ENCODE assay signal across 8 mouse cellular contexts in genomic region chr10:122963463-122964240, GRCm38 (mm10).
DNase-seq lines count a peak whose midpoint lies in the region; ATAC-seq and TF ChIP-seq lines count a peak whose summit lies in the region.

No protein-coding gene starts in this region.

- no peak for ATAC-seq in megakaryocyte, adult 5-6 weeks (ENCODE audit: poor library complexity, severe bottlenecking)
- ATAC-seq in midbrain, embryonic 11.5 days (ENCODE audit: low FRiP score), result peak; percentile 54

- peak; percentile 31 to 32 for DNase-seq in cerebellum, adult 2 months
- no peak for DNase-seq in cerebellum, adult 9-11 months
- DNase-seq in kidney, adult 11 months, result peak; percentile 48
- peak; percentile 96 for DNase-seq in midbrain, embryonic 11.5 days (ENCODE audit: low spot score, missing footprints)
- no peak for DNase-seq in adrenal gland, postnatal 10 days
- DNase-seq in layer of hippocampus, adult 8-10 months (ENCODE audit: low spot score in 2 of 2), result no peak

- no peak for TF ChIP-seq CTCF in cerebellum, adult 2 months (IDR thresholded peaks at IDR 0.05; ENCODE audit: borderline replicate concordance, insufficient read depth, low read depth, low read length)

- peak overlapping the region; percentile 52 for H3K4me3 ChIP-seq in cerebellum, adult 2 months (replicated peaks; ENCODE audit: insufficient read depth, low read depth, low read length)
- peak overlapping the region; percentile 81 for H3K4me3 ChIP-seq in megakaryocyte, embryonic 14.5 days (replicated peaks)
- H3K4me3 ChIP-seq in midbrain, embryonic 11.5 days (ENCODE audit: low read depth, low read length), result peak overlapping the region; percentile 20; the same call in 1 of the 2 replicates

- WGBS in cerebellum, adult 2 months, result 10% methylated on average over 21 of the region's 21 CpGs
- 1% methylated on average over 21 of the region's 21 CpGs for WGBS in midbrain, embryonic 11.5 days

- no peaks in the 10 kb centered on the region for H3K36me3 ChIP-seq in megakaryocyte, embryonic 14.5 days (replicated peaks; ENCODE audit: low read length)
- no peaks in the 10 kb centered on the region for H3K36me3 ChIP-seq in midbrain, embryonic 11.5 days (ENCODE audit: control insufficient read depth, insufficient read depth, low read length)

- TF ChIP-seq POLR2A in cerebellum, adult 2 months (IDR thresholded peaks at IDR 0.05; ENCODE audit: borderline replicate concordance, insufficient read depth, low read length), result no peak

- H3K27me3 ChIP-seq in cerebellum, adult 2 months (ENCODE audit: control insufficient read depth, insufficient read depth, low read length), result no peaks in the 10 kb centered on the region
- H3K27me3 ChIP-seq in megakaryocyte, embryonic 14.5 days (replicated peaks), result peaks cover 43% of the 10 kb centered on the region
- no peaks in the 10 kb centered on the region for H3K27me3 ChIP-seq in midbrain, embryonic 11.5 days (ENCODE audit: control insufficient read depth, insufficient read depth, low read length)

- peak overlapping the region; percentile 59 for H3K9ac ChIP-seq in midbrain, embryonic 11.5 days (ENCODE audit: low read length)

- peaks cover 7% of the 10 kb centered on the region for H3K4me1 ChIP-seq in cerebellum, adult 2 months (ENCODE audit: control insufficient read depth, insufficient read depth, low read length)
- H3K4me1 ChIP-seq in megakaryocyte, embryonic 14.5 days, result peaks cover 22% of the 10 kb centered on the region
- H3K4me1 ChIP-seq in midbrain, embryonic 11.5 days (ENCODE audit: control insufficient read depth, insufficient read depth, low read length), result peaks cover 12% of the 10 kb centered on the region

- peaks cover 29% of the 10 kb centered on the region for H3K9me3 ChIP-seq in megakaryocyte, embryonic 14.5 days
- no peaks in the 10 kb centered on the region for H3K9me3 ChIP-seq in midbrain, embryonic 11.5 days (ENCODE audit: control insufficient read depth, low read length)

- no peak overlapping the region; the same call in 1 of the 2 replicates for H3K27ac ChIP-seq in cerebellum, adult 2 months (ENCODE audit: insufficient read depth, low read length)
- H3K27ac ChIP-seq in midbrain, embryonic 11.5 days (ENCODE audit: low read depth, low read length), result peak overlapping the region; percentile 14; the same call in 1 of the 2 replicates

- H3K4me2 ChIP-seq in midbrain, embryonic 11.5 days, result peak overlapping the region; percentile 58

Comparison
In these comparisons a context has a peak if more than half of its experiments do, and no peak if none do; other contexts are left out.
1. DNase-seq: peak in cerebellum, adult 2 months (2 of 2), kidney, adult 11 months (single experiment) and midbrain, embryonic 11.5 days (single experiment); none in cerebellum, adult 9-11 months (single experiment), adrenal gland, postnatal 10 days (single experiment) and layer of hippocampus, adult 8-10 months (0 of 2).
2. H3K4me3 ChIP-seq: peak in every context shown above with its lines; median percentile 81 in megakaryocyte, embryonic 14.5 days; 52 in cerebellum, adult 2 months; 20 in midbrain, embryonic 11.5 days.